Mouse (Mus musculus): ENCODE data around the gene Fam45a.
"Not testable (repeated sequence)": the region's sequence is repeated elsewhere in the genome, so short reads cannot be mapped to it uniquely, and the experiment has no call there.

The Fam45a gene

GRCm38 (mm10) chr19:60860868-60861700 is 49.7 kb downstream of the Fam45a start, which contains the start of gene Sfxn4:
TSS of gene Sfxn4 (minus strand) at chr19:60861479.
- DNase-seq = peak; percentile 100

GRCm38 (mm10) chr19:60866169-60866568 is 54.8 kb downstream of the Fam45a start:
- DNase-seq = not testable (repeated sequence)

DNA sequence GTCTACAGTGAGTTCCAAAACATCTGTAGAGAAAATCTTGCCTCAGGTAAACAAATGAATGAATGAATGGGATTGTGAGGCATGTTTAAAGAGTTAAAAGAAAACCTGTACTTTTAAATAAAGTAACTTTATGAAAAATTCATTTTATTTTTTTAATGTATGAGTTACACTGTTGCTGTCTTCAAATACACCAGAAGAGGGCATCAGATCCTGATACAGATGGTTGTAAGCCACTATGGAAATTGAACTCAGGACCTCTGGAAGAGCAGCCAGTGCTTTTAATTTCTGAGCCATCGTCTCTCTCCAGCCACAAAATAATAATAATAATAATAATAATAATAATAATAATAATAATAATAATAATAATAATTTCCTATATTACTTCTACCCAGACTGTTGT is 59.1 kb downstream of the Fam45a start:
- no peak for DNase-seq

GRCm38 (mm10) chr19:60871366-60871765 is 60.0 kb downstream of the Fam45a start:
- DNase-seq = no peak

- peak; percentile 62 for DNase-seq
Observed at GRCm38 (mm10) chr19:60872272-60872671, 60.9 kb downstream of the Fam45a start.

DNA sequence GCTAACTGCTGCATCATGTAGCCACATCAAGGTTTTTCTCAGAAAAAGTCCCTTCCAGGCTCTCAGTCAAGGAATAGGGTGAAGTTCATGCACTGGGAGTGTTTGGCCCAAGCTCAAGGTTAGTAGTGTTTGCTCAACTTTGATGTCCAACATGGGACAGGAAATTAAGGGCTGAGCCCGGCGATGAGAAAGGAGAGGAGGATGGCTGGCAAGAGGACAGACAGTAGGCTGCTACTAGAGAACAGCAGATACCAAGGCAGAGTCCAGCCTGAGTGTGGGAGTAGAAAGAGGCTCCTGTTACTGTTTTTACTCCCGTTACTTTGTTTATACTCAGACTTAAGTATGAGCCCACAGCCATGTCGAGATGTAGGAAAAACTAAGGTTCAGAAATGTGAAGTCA is 62.1 kb downstream of the Fam45a start:
- peak; percentile 90 for DNase-seq

- DNase-seq = peak; percentile 100
Observed at GRCm38 (mm10) chr19:60874064-60874694, 62.8 kb downstream of the Fam45a start, which contains the start of gene Prdx3. TSS of gene Prdx3 (minus strand) at chr19:60874556.

GRCm38 (mm10) chr19:60883129-60883528 is 71.7 kb downstream of the Fam45a start:
- DNase-seq = peak; percentile 85

Measured in heart, adult 11 months (tissue).